Mouse (Mus musculus) liver, postnatal 0 days (tissue): ENCODE measurements around the gene Lrwd1. TPM values are rescaled to one million over a fixed set of nuclear protein-coding genes. Genes with fewer than 3 reads are reported as not detected.

Experiments
- ATAC-seq: fragments of 200-750 bp; cut with Nextera tagmentation; 2 replicates; pipeline ENCODE4 v1.8.0; 2017; ENCODE audit warnings: mild to moderate bottlenecking, moderate library complexity
- DNase-seq: peaks from one replicate; pipeline ENCODE4 v3.0.0-alpha.2; 2016
- H3K27ac ChIP-seq: fragments of 300-500 bp; sonication (generic); 2 replicates; pipeline ENCODE4 v1.5.1; 2014; ENCODE audit warnings: antibody characterized with exemption, moderate library complexity, mild to moderate bottlenecking, low read depth
- H3K27me3 ChIP-seq: fragments of 300-500 bp; sonication (generic); 2 replicates; pipeline ENCODE4 v1.6.1; 2014; ENCODE audit warnings: low read length, control low read depth, mixed read lengths; ENCODE audit not compliant: insufficient read depth
- H3K36me3 ChIP-seq: fragments of 300-500 bp; sonication (generic); replicated peaks from 2 replicates; pipeline ENCODE4 v1.6.1; 2014; ENCODE audit warnings: mild to moderate bottlenecking, control low read depth, low read length, moderate library complexity, mixed read lengths; ENCODE audit not compliant: insufficient read depth
- H3K4me1 ChIP-seq: fragments of 300-500 bp; sonication (generic); 2 replicates; pipeline ENCODE4 v1.6.1; 2014; ENCODE audit warnings: antibody characterized with exemption, mild to moderate bottlenecking, control low read depth; ENCODE audit not compliant: insufficient read depth
- H3K4me2 ChIP-seq: fragments of 300-500 bp; sonication (generic); 2 replicates; pipeline ENCODE4 v1.6.1; 2014; ENCODE audit warnings: low read depth, mild to moderate bottlenecking, low read length, moderate library complexity, mixed read lengths
- H3K4me3 ChIP-seq: fragments of 300-500 bp; sonication (generic); 2 replicates; pipeline ENCODE4 v1.5.1; 2014; ENCODE audit warnings: low read depth, low read length
- H3K9ac ChIP-seq: fragments of 300-500 bp; sonication (generic); replicated peaks from 2 replicates; pipeline ENCODE4 v1.6.1; 2014; ENCODE audit warnings: mild to moderate bottlenecking, moderate library complexity
- H3K9me3 ChIP-seq: fragments of 300-500 bp; sonication (generic); 2 replicates; pipeline ENCODE4 v1.6.1; 2016; ENCODE audit warnings: mild to moderate bottlenecking, control low read depth, low read length, mixed read lengths
- CTCF ChIP-seq: sonication (generic); IDR thresholded peaks from 2 replicates; pipeline ENCODE4 v1.5.1; 2016; ENCODE audit warnings: antibody characterized with exemption, low read depth
- EP300 ChIP-seq: IDR thresholded peaks from 2 replicates; pipeline ENCODE4 v1.6.1; 2016; ENCODE audit warnings: antibody characterized with exemption, low read depth, mild to moderate bottlenecking
- WGBS: fragments of 180-500 bp; shearing (Covaris S2); extraction: QIAGEN DNeasy Blood & Tissue Kit; methylation state at CpG from one replicate; pipeline ENCODE4 v1.1.7; 2014; ENCODE audit not compliant: insufficient replicate concordance; 5-methylcytosine and 5-hydroxymethylcytosine counted together
- polyA plus RNA-seq: library from polyadenylated mRNA; unstranded; fragments of >200 nt; fragmentation: Nextera tagmentation; extraction: Ambion mirVana; gene quantifications from 2 replicates; pipeline ENCODE4 v1.2.1, GENCODE M21; 2015

Lrwd1 gene
- polyA plus RNA-seq: 13.7 and 16.5 TPM in 2 replicates

DNA sequence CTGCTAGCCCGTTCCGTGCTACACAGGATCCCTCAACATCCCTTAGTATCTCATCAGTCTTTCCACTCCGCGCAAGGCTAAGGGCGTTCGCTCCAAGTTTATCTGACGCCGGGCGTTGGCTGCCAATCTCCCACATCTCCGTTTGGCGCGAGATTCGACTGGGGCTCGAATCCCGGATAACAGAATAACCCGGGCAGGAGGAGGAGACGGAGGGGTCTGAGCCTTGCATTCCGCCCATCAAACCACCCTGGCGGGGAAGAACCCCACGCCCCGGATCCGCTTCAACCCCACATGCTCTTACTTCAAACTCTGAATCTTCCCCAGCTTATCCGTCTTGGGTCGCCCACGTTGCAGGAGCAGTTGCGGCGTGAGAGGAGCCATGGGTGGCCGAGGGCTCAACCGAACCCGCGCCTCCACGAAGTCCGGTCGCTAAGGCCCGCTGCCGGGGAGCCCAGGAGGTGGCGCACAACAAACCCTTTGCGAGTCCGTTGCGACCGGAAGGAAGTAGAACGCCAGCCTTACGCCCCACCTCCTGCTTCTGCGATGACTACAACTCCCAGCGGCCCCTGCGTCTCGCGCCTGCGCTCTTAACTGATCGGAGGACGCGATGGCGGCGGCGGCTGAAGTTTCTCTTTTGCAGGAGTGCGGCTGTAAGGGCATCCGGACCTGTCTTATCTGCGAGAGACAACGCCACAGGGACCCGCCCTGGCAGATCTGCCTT is at the start of gene Lrwd1, which contains the start of gene Alkbh4:
TSS of gene Lrwd1 (minus strand) at position 504 of the 721 bp plus-strand sequence.
TSS of gene Alkbh4 (plus strand) at position 576 of the 721 bp plus-strand sequence.
- DNase-seq (peak; percentile 97), ATAC-seq (peak; percentile 95)
- Histone ChIP-seq H3K4me1 (peaks cover 15% of the 10 kb centered on the region), H3K36me3 (peaks cover 41% of the 10 kb centered on the region), H3K27ac (peak within 1 kb of the TSS; percentile 91), H3K9ac (peak within 1 kb of the TSS; percentile 89), H3K4me2 (peak within 1 kb of the TSS; percentile 77), H3K27me3 (no peaks in the 10 kb centered on the region), H3K4me3 (peak within 1 kb of the TSS; percentile 93), H3K9me3 (no peaks in the 10 kb centered on the region)
- peak; percentile 90 for TF ChIP-seq CTCF
- TF ChIP-seq EP300: peak; percentile 47; the same call in 1 of the 2 replicates
- WGBS: under 1% methylated on average over 60 of the region's 60 CpGs

DNA sequence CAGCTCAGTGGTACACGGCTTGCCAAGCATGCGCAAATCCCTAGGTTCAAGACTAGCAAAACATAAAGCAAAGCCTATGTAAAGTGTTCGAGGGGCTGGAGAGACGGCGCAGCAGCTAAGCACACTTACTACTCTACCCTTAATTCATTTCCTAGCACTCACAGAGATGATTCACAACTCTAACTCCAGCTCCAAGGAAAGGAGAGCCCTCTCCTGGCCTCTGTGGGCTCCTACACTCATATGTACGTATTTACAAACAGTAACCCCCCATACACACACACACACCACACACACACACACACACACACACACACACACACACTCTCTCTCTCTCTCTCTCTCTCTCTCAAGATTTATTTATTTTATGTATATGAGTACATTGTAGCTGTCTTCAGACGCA is 47.9 kb upstream of the Lrwd1 start:
- H3K4me3 ChIP-seq: no peak overlapping the region
- H3K4me2 ChIP-seq: no peak overlapping the region
- TF ChIP-seq CTCF (peak; percentile 32; the same call in 1 of the 2 replicates), EP300 (no peak)
- no peaks in the 10 kb centered on the region for H3K27me3 ChIP-seq
- DNase-seq (no peak), ATAC-seq (no peak)
- 83% methylated on average over 7 of the region's 7 CpGs for WGBS
- H3K9me3 ChIP-seq: no peaks in the 10 kb centered on the region
- H3K36me3 ChIP-seq: peaks cover 58% of the 10 kb centered on the region
- H3K4me1 ChIP-seq: no peaks in the 10 kb centered on the region
- H3K27ac ChIP-seq: no peak overlapping the region
- H3K9ac ChIP-seq: no peak overlapping the region

DNA sequence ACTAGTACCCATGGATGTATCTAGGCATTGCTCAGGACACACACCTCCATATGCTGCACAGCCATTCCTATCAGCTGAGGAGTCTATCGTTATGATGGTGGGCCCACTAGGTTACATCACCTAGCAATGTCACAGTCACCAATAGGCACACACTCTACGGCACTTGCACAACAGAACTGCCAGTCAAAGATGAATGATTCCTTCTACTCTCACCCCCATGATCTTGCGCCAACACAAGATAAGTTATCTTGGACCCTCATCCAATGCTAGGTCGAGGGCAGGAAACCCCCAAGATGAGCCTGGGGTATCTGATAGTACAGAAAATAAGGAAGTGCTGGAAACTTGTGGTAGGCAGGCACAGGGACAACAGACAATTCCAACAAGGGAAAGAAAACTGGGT is 47.0 kb upstream of the Lrwd1 start:
- Histone ChIP-seq H3K4me2 (no peak overlapping the region), H3K4me1 (0 out of 2 replicates have a peak, but pooled peaks cover 2% of the 10 kb centered on the region), H3K27me3 (no peaks in the 10 kb centered on the region), H3K4me3 (no peak overlapping the region), H3K9me3 (no peaks in the 10 kb centered on the region), H3K27ac (no peak overlapping the region), H3K36me3 (peaks cover 52% of the 10 kb centered on the region), H3K9ac (no peak overlapping the region)
- TF ChIP-seq EP300: no peak
- no peak for TF ChIP-seq CTCF
- WGBS: 48% methylated on average over 4 of the region's 4 CpGs
- DNase-seq (no peak), ATAC-seq (no peak)

DNA sequence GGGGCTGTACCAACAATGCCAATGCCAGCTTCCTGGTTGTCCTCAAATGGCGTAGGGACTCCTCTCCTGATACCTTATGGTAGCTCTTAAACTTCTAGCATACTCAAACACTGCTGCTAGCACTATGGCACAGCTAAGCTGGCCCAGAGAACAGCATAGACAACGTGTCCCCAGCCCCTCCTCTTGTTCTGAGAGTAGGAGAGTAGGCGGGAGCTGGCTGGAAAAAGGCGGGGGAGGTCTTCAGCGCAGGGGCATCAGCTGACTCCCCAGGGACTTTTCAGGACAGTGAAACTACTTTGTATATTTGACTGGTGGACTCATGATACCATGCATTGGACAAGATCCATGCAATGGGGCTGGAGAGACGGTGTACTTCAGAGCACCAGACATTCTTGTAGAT is 46.2 kb upstream of the Lrwd1 start:
- peaks cover 49% of the 10 kb centered on the region for H3K36me3 ChIP-seq
- H3K4me3 ChIP-seq: no peak overlapping the region
- no peaks in the 10 kb centered on the region for H3K9me3 ChIP-seq
- H3K4me1 ChIP-seq: 0 out of 2 replicates have a peak, but pooled peaks cover 2% of the 10 kb centered on the region
- WGBS: 86% methylated on average over 6 of the region's 6 CpGs
- ATAC-seq: no peak
- no peaks in the 10 kb centered on the region for H3K27me3 ChIP-seq
- no peak overlapping the region for H3K27ac ChIP-seq
- no peak overlapping the region for H3K9ac ChIP-seq
- no peak overlapping the region for H3K4me2 ChIP-seq
- TF ChIP-seq CTCF (no peak), EP300 (no peak)
- DNase-seq: no peak

DNA sequence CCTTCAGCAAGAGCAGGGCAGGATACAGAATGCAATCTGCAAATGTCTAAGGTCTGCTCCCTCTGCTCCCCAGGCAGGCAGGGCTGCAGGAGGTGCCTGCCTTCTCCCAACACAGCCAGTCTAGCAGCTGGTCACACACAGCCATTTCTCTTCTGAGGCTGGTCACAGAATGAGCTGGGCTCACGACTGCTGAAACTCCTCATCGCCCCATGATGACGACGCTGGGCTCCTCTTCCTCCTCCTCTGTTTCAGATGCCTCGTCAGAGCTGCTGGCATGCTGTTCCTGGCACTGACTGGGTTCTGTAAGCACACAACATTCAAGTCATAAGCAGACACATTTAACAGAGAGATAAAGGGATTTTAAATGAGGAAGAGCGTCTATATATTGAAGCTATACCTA is 45.3 kb upstream of the Lrwd1 start:
- Histone ChIP-seq H3K4me2 (no peak overlapping the region), H3K4me3 (no peak overlapping the region), H3K9ac (no peak overlapping the region), H3K9me3 (no peaks in the 10 kb centered on the region), H3K36me3 (peaks cover 46% of the 10 kb centered on the region), H3K27me3 (no peaks in the 10 kb centered on the region), H3K4me1 (0 out of 2 replicates have a peak, but pooled peaks cover 2% of the 10 kb centered on the region), H3K27ac (no peak overlapping the region)
- ATAC-seq: no peak
- TF ChIP-seq CTCF: no peak
- TF ChIP-seq EP300: no peak
- WGBS: 88% methylated on average over 6 of the region's 6 CpGs
- DNase-seq: no peak

DNA sequence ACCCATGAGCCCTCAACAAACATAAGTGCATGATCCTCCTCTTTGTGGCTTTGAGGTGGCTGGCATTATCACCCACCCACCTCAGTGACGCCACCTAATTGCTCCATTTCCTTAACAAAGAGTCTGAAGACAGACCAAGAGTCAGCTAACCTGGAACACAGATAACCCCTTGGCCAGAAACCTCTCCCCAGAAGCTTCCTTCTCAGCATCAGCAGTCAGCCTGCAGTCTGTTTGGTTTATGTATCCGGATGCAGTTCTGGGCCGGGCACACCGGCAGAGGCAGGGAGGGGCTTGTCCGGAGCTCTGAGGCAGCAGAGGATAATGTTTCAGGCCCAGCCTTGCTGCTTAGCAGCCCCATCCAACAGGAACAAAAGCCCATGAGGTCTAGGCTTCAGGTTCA is 43.7 kb upstream of the Lrwd1 start:
- peaks cover 39% of the 10 kb centered on the region for H3K36me3 ChIP-seq
- no peak for ATAC-seq

More for the DNA sequence above, 43.7 kb upstream of the Lrwd1 start:
- peak; percentile 28 for DNase-seq
- Histone ChIP-seq H3K4me1 (0 out of 2 replicates have a peak, but pooled peaks cover 2% of the 10 kb centered on the region), H3K9me3 (no peaks in the 10 kb centered on the region), H3K4me3 (no peak overlapping the region), H3K4me2 (no peak overlapping the region), H3K27me3 (no peaks in the 10 kb centered on the region), H3K27ac (peak overlapping the region; percentile 35; the same call in 1 of the 2 replicates), H3K9ac (no peak overlapping the region)
- 81% methylated on average over 5 of the region's 5 CpGs for WGBS
- TF ChIP-seq EP300 (no peak), CTCF (no peak)
